Mouse (Mus musculus) midbrain, embryonic 10.5 days (tissue): ENCODE data around the gene Olfr427. TPM values are rescaled to one million over a fixed set of nuclear protein-coding genes. Genes with fewer than 3 reads are reported as not detected.
"Not testable (repeated sequence)": the region's sequence is repeated elsewhere in the genome, so short reads cannot be mapped to it uniquely, and the experiment has no call there.

Experiments
- DNase-seq: peaks from one replicate; pipeline ENCODE4 v3.0.0-alpha.2; 2017; ENCODE audit warnings: low spot score
- H3K27ac ChIP-seq: fragments of 300-500 bp; sonication (generic); replicated peaks from 2 replicates; pipeline ENCODE4 v1.5.1; 2016; ENCODE audit warnings: mild to moderate bottlenecking
- H3K27me3 ChIP-seq: fragments of 300-500 bp; sonication (generic); 2 replicates; pipeline ENCODE4 v1.6.1; 2016; ENCODE audit warnings: low read depth, mild to moderate bottlenecking; ENCODE audit not compliant: poor library complexity, severe bottlenecking
- H3K36me3 ChIP-seq: fragments of 300-500 bp; sonication (generic); 2 replicates; pipeline ENCODE4 v1.6.1; 2016; ENCODE audit warnings: mild to moderate bottlenecking, moderate library complexity
- H3K4me1 ChIP-seq: fragments of 300-500 bp; sonication (generic); 2 replicates; pipeline ENCODE4 v1.6.1; 2016
- H3K4me3 ChIP-seq: fragments of 300-500 bp; sonication (generic); 2 replicates; pipeline ENCODE4 v1.5.1; 2016; ENCODE audit warnings: mild to moderate bottlenecking, moderate library complexity
- H3K9me3 ChIP-seq: fragments of 300-500 bp; sonication (generic); replicated peaks from 2 replicates; pipeline ENCODE4 v1.6.1; 2016; ENCODE audit warnings: mild to moderate bottlenecking
- WGBS: fragments of 180-500 bp; shearing (Covaris S2); methylation state at CpG from one replicate; pipeline ENCODE4 v1.1.7; 2016; 5-methylcytosine and 5-hydroxymethylcytosine counted together
- polyA plus RNA-seq: library from polyadenylated mRNA; unstranded; fragments of >200 nt; fragmentation: Nextera tagmentation; extraction: Ambion mirVana; gene quantifications from 2 replicates; pipeline ENCODE4 v1.2.1, GENCODE M21; 2016

Olfr427 gene
- not detected in 2 replicates for polyA plus RNA-seq

DNA sequence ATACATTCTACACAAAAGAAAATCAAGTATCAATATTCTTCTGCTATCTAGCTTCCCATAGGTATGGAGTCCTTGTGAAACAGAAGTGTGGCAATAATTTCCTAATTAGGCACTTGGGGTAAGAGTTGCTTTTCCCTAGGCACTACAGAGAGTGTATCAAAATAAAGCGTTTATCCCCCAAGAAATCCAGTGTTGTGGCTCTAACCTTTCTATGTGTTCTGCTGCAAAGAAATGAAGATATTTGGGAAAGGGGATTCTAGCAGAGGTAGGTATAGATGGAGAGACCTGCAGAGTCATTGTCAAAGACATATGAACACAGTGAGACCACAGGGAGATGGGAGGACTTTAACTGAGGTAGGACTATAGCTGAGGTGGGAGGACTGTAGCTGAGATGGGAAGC, at the start of gene Olfr427:
Gene Olfr427, plus strand, starts transcription at position 301 of the 400 bp plus-strand sequence.
- Histone ChIP-seq H3K4me1 (no peaks in the 10 kb centered on the region), H3K27me3 (no peaks in the 10 kb centered on the region), H3K36me3 (no peaks in the 10 kb centered on the region), H3K9me3 (no peaks in the 10 kb centered on the region), H3K27ac (no peak within 1 kb of the TSS), H3K4me3 (no peak within 1 kb of the TSS)
- 92% methylated on average over 1 of the region's 1 CpGs for WGBS
- no peak for DNase-seq

DNA sequence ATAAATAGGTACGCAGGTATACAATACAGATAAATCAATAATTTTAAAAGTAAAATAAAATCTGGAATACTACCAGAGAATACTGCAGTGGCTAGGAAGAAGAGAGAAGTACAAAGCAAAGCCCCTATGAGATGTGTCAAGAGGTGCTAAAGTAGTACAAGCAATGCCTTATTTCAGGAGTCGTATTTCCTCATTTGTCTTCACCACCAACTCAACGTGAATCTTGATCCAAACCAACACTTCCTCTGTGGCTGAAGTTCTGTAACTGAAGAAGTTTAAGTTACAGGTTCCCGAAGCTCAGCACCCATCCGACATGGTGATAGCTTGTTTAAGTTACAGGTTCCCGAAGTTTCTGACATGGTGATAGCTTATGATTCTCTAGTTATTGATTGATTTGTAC, 48.5 kb upstream of the Olfr427 start:
- H3K27me3 ChIP-seq, H3K36me3 ChIP-seq, H3K4me1 ChIP-seq, H3K27ac ChIP-seq, DNase-seq, H3K9me3 ChIP-seq, H3K4me3 ChIP-seq: not testable (repeated sequence)
- 89% methylated on average over 6 of the region's 6 CpGs for WGBS

DNA sequence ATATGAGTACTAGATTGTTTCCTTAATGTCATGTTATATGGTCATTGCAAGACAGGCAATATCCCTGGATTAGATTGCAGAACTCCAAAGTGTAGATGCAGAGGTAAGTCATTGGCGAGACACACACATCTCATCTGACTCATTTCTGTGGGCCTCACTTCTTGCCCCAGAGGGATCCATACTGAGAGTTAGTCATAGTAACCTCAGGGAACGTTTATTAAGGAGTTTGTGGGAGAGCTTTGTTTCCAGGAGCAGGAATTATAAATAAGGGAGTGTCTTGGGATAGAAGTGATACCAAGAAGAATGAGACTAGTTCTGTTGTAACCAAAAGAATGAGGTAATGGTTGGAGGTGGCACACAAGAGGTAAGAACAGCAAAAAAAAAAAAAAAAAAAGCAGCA, 47.8 kb upstream of the Olfr427 start, which contains the start of gene Olfr432:
Gene Olfr432, plus strand, starts transcription at position 313 of the 400 bp plus-strand sequence.
- no peak within 1 kb of the TSS for H3K4me3 ChIP-seq

DNA sequence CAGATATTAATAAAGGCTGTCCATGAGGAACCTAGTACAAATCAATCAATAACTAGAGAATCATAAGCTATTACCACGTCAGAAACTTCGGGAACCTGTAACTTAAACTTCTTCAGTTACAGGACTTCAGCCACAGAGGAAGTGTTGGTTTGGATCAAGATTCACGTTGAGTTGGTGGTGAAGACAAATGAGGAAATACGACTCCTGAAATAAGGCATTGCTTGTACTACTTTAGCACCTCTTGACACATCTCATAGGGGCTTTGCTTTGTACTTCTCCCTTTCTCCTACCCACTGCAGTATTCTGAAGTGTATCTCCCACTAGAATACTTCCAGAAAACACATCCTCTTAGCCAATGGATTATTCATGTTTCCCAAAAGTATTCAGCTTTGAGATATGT, 47.3 kb upstream of the Olfr427 start:
- H3K4me3 ChIP-seq, H3K36me3 ChIP-seq, H3K27me3 ChIP-seq, H3K4me1 ChIP-seq, H3K9me3 ChIP-seq, H3K27ac ChIP-seq, DNase-seq: not testable (repeated sequence)
- WGBS = 89% methylated on average over 4 of the region's 4 CpGs

More for the DNA sequence above, 47.8 kb upstream of the Olfr427 start, which contains the start of gene Olfr432:
- no peak for DNase-seq
- Histone ChIP-seq H3K9me3 (no peaks in the 10 kb centered on the region), H3K36me3 (no peaks in the 10 kb centered on the region), H3K4me1 (no peaks in the 10 kb centered on the region), H3K27ac (no peak within 1 kb of the TSS), H3K27me3 (no peaks in the 10 kb centered on the region)
- WGBS = 81% methylated on average over 2 of the region's 2 CpGs

GRCm38 (mm10) chr1:174050532-174050931, 46.2 kb upstream of the Olfr427 start:
- no peak overlapping the region for H3K4me3 ChIP-seq
- no peaks in the 10 kb centered on the region for H3K36me3 ChIP-seq
- H3K27ac ChIP-seq = no peak overlapping the region
- H3K4me1 ChIP-seq = no peaks in the 10 kb centered on the region
- H3K27me3 ChIP-seq = no peaks in the 10 kb centered on the region
- no peaks in the 10 kb centered on the region for H3K9me3 ChIP-seq
- DNase-seq = no peak
- whole genome bisulfite sequencing = 93% methylated on average over 4 of the region's 4 CpGs

DNA sequence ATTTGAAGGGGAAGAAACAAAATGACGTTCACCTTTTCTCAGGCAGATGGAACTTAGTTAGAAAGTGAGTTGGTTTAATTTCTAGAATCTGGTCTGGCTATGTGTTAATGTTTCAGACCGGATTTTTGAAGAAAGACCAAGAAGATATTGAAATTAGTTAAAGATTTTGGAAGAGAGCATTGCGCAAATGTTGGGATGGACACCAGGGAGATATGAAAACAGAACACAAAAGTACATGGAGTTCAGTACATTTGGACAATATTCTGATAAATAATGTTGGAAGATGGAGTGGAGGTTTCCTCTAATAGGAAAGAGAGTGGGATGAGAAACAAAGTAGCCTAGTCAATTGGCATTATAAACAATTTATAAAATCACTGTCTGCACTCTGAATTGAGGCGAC, 45.2 kb upstream of the Olfr427 start:
- Histone ChIP-seq H3K36me3 (no peaks in the 10 kb centered on the region), H3K4me1 (no peaks in the 10 kb centered on the region), H3K4me3 (no peak overlapping the region), H3K27ac (no peak overlapping the region), H3K27me3 (no peaks in the 10 kb centered on the region), H3K9me3 (no peaks in the 10 kb centered on the region)
- WGBS = 89% methylated on average over 4 of the region's 4 CpGs
- no peak for DNase-seq

DNA sequence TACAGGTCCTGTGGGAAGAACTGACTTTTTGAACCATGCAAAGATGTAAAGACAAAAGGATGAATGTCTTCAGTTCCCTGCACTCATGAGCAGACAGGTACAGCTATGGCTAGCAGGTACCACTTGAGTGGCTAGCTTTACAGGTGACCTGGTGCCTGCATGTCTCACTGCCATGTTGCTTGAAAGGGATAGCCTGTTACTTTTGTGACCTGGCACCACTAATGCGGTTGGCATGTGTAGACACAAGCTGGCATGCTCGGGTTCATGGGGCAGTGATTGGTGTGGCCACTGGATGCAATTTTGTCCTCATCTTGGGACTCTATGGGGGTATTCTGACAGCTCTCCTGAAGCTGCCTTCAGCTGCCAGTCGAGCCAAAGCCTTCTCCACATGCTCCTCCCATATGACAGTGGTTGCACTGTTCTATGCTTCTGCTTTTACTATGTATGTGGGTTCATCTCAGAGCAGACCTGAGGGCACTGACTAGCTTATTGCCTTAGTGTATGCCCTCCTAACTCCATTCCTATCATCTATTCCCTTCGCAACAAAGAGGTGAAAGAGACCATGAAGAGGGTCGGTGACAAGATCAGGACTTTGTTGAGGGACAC, 44.7 kb upstream of the Olfr427 start:
- 86% methylated on average over 5 of the region's 5 CpGs for WGBS
- no peaks in the 10 kb centered on the region for H3K36me3 ChIP-seq
- no peaks in the 10 kb centered on the region for H3K27me3 ChIP-seq
- H3K4me1 ChIP-seq = no peaks in the 10 kb centered on the region
- no peak overlapping the region for H3K27ac ChIP-seq
- no peaks in the 10 kb centered on the region for H3K9me3 ChIP-seq
- no peak overlapping the region for H3K4me3 ChIP-seq
- no peak for DNase-seq

DNA sequence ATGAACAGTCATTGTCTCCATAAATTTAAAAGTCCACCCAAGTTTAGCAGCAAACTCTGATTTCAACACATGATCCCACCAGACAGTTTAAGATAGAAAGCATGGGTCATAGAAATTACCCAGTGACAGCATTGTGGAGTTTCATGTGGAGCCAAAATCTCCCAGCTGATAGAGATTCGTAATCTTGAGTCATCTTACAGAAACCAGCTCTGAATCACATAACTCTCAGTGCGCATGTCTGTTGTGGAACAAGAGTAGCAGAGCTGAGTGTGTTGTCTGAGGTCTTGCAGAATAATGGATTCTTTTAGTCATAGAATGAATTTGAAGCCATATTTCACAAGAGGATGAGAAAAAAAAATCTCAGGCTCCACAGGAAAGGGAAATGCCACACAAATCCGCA, 43.7 kb upstream of the Olfr427 start:
- Histone ChIP-seq H3K4me3 (no peak overlapping the region), H3K36me3 (no peaks in the 10 kb centered on the region), H3K27ac (no peak overlapping the region), H3K9me3 (no peaks in the 10 kb centered on the region), H3K4me1 (no peaks in the 10 kb centered on the region), H3K27me3 (no peaks in the 10 kb centered on the region)
- 90% methylated on average over 3 of the region's 3 CpGs for WGBS
- DNase-seq = no peak

DNA sequence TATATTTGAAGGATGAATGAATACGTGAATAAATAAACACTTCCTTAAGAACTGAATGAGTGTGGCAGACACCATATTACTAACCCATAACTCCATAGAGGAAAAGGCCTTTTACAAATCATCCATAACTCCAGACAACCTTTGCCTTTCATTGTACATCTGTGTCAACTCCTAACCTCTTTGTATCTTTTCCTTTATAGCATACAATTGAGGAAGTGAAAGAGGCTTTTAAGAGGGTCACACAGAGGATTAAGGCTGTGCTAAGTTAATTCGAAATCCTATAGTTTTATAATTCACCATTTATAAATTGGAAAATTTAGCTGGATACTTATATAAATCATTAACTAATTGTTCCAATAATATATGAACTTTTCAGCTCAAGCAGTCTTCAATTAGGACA, 41.4 kb upstream of the Olfr427 start:
- Histone ChIP-seq H3K36me3 (no peaks in the 10 kb centered on the region), H3K27ac (no peak overlapping the region), H3K27me3 (no peaks in the 10 kb centered on the region), H3K4me1 (no peaks in the 10 kb centered on the region), H3K9me3 (no peaks in the 10 kb centered on the region), H3K4me3 (no peak overlapping the region)
- 77% methylated on average over 2 of the region's 2 CpGs for WGBS
- no peak for DNase-seq

- H3K27me3 ChIP-seq = no peaks in the 10 kb centered on the region
- H3K36me3 ChIP-seq = no peaks in the 10 kb centered on the region
- no peak within 1 kb of the TSS for H3K4me3 ChIP-seq
- H3K27ac ChIP-seq = no peak within 1 kb of the TSS
- no peaks in the 10 kb centered on the region for H3K4me1 ChIP-seq
- 91% methylated on average over 3 of the region's 3 CpGs for WGBS
- H3K9me3 ChIP-seq = no peaks in the 10 kb centered on the region
- no peak for DNase-seq
Measured at GRCm38 (mm10) chr1:174066305-174066704, 30.4 kb upstream of the Olfr427 start, which contains the start of gene Olfr430. Gene Olfr430 (plus strand): TSS chr1:174066605.

DNA sequence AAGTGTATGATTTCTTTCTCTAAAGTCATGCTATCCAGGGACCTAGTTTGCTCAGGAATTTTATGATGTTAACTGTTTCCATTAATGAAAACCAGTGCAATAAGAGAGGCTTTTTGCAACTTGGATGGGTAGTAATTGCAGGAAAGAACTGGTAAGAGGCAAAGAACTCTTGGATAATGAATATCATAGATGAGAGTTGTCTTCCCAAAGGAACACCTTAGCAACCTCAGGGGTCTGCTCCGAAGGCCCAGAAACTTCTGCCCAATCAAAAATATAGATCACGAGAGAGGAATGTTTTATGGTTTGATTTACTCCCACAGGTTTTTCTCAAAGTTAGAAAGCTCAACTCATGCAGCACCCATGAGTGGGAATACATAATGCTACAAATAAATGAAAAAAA, 12.7 kb upstream of the Olfr427 start, which contains the start of gene Olfr429:
Gene Olfr429, plus strand, starts transcription at position 301 of the 400 bp plus-strand sequence.
- Histone ChIP-seq H3K27ac (no peak within 1 kb of the TSS), H3K36me3 (no peaks in the 10 kb centered on the region), H3K27me3 (no peaks in the 10 kb centered on the region), H3K4me3 (no peak within 1 kb of the TSS), H3K9me3 (no peaks in the 10 kb centered on the region), H3K4me1 (no peaks in the 10 kb centered on the region)
- no peak for DNase-seq
- WGBS = 95% methylated on average over 2 of the region's 2 CpGs

GRCm38 (mm10) chr1:174103735-174104134, 7.0 kb downstream of the Olfr427 start:
- Histone ChIP-seq H3K36me3 (no peaks in the 10 kb centered on the region), H3K27ac (no peak overlapping the region), H3K9me3 (no peaks in the 10 kb centered on the region), H3K27me3 (no peaks in the 10 kb centered on the region), H3K4me1 (no peaks in the 10 kb centered on the region), H3K4me3 (no peak overlapping the region)
- DNase-seq = no peak
- WGBS = 57% methylated on average over 2 of the region's 2 CpGs

DNA sequence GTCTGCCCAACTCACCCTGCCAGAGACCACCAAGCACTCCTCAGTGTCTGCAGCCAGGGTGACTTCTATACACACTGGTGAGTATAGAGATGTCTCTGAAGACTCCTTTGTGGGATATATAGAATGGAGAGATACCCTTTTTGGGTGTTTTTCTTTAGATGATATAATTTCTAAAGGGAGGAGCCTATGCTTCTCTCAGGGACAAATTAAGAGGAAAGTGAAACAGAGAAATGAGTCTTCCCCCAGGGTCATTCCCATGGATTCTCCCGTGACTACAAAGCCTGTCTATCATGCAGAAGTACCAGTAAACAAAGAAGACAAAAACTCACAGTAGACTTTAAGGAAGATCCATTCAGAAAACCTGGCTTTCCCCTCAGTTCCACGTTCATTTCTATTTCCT, 24.4 kb downstream of the Olfr427 start, which contains the start of gene Olfr231:
Gene Olfr231, minus strand, starts transcription at position 101 of the 400 bp plus-strand sequence.
- H3K4me1 ChIP-seq = no peaks in the 10 kb centered on the region
- 53% methylated on average over 2 of the region's 2 CpGs for WGBS
- no peaks in the 10 kb centered on the region for H3K9me3 ChIP-seq
- H3K4me3 ChIP-seq = no peak within 1 kb of the TSS
- DNase-seq = no peak
- H3K27me3 ChIP-seq = no peaks in the 10 kb centered on the region
- H3K36me3 ChIP-seq = no peaks in the 10 kb centered on the region
- H3K27ac ChIP-seq = no peak within 1 kb of the TSS
